Mouse (Mus musculus) heart, embryonic 15.5 days (tissue): ENCODE measurements around the gene Gm4177. TPM values are rescaled to one million over a fixed set of nuclear protein-coding genes. Genes with fewer than 3 reads are reported as not detected.
"Not testable (repeated sequence)": the region's sequence is repeated elsewhere in the genome, so short reads cannot be mapped to it uniquely, and the experiment has no call there.

ENCODE experiments used
- ATAC-seq: fragments of 200-750 bp; cut with Nextera tagmentation; replicated peaks from 2 replicates; pipeline ENCODE4 v1.8.0; 2017; ENCODE audit warnings: low read depth, moderate TSS enrichment; ENCODE audit not compliant: insufficient number of reproducible peaks, insufficient read depth, low FRiP score
- H3K27ac ChIP-seq: fragments of 300-500 bp; sonication (generic); 2 replicates; pipeline ENCODE4 v1.5.1; 2015; ENCODE audit warnings: mild to moderate bottlenecking, inconsistent platforms
- H3K27me3 ChIP-seq: fragments of 300-500 bp; sonication (generic); 2 replicates; pipeline ENCODE4 v1.6.1; 2015; ENCODE audit warnings: inconsistent platforms
- H3K36me3 ChIP-seq: fragments of 300-500 bp; sonication (generic); 2 replicates; pipeline ENCODE4 v1.6.1; 2015; ENCODE audit warnings: mild to moderate bottlenecking, inconsistent platforms
- H3K4me1 ChIP-seq: fragments of 300-500 bp; sonication (generic); replicated peaks from 2 replicates; pipeline ENCODE4 v1.6.1; 2015; ENCODE audit warnings: inconsistent platforms
- H3K4me2 ChIP-seq: fragments of 300-500 bp; sonication (generic); 2 replicates; pipeline ENCODE4 v1.6.1; 2015; ENCODE audit warnings: inconsistent platforms, mild to moderate bottlenecking, moderate library complexity
- H3K4me3 ChIP-seq: fragments of 300-500 bp; sonication (generic); 2 replicates; pipeline ENCODE4 v1.5.1; 2015; ENCODE audit warnings: mild to moderate bottlenecking, inconsistent platforms
- H3K9ac ChIP-seq: fragments of 300-500 bp; sonication (generic); 2 replicates; pipeline ENCODE4 v1.6.1; 2015; ENCODE audit warnings: mild to moderate bottlenecking, inconsistent platforms
- H3K9me3 ChIP-seq: fragments of 300-500 bp; sonication (generic); replicated peaks from 2 replicates; pipeline ENCODE4 v1.6.1; 2016; ENCODE audit warnings: inconsistent platforms
- WGBS: fragments of 180-500 bp; shearing (Covaris S2); methylation state at CpG from one replicate; pipeline ENCODE4 v1.1.7; 2015; ENCODE audit warnings: mixed read lengths; 5-methylcytosine and 5-hydroxymethylcytosine counted together
- polyA plus RNA-seq: library from polyadenylated mRNA; unstranded; fragments of >200 nt; fragmentation: Nextera tagmentation; extraction: Ambion mirVana; gene quantifications from 2 replicates; pipeline ENCODE4 v1.2.1, GENCODE M21; 2015

The Gm4177 gene
- polyA plus RNA-seq, result not detected in 2 replicates

- H3K4me1 ChIP-seq, H3K4me2 ChIP-seq, H3K27me3 ChIP-seq, H3K27ac ChIP-seq, ATAC-seq, H3K9ac ChIP-seq, H3K9me3 ChIP-seq, H3K4me3 ChIP-seq, H3K36me3 ChIP-seq: not testable (repeated sequence)
- no CpG with 5 or more reads among the region's 3 CpGs for WGBS
Observed at GRCm38 (mm10) chr7:21796628-21797027, at the start of gene Gm4177. Gm4177 (minus strand) TSS chr7:21796728.

GRCm38 (mm10) chr7:21844167-21844566 is 47.6 kb upstream of the Gm4177 start, which contains the start of gene Gm5725:
Gm5725 (minus strand) TSS chr7:21844267.
- not testable (repeated sequence) for H3K36me3 ChIP-seq, H3K27me3 ChIP-seq, H3K4me3 ChIP-seq, H3K4me2 ChIP-seq, H3K4me1 ChIP-seq, ATAC-seq, H3K9ac ChIP-seq, H3K27ac ChIP-seq, H3K9me3 ChIP-seq
- no CpG with 5 or more reads among the region's 1 CpGs for WGBS

GRCm38 (mm10) chr7:21832051-21832450 is 35.5 kb upstream of the Gm4177 start, which contains the start of gene Vmn1r135:
Vmn1r135 (plus strand) TSS chr7:21832351.
- not testable (repeated sequence) for H3K9me3 ChIP-seq, H3K4me2 ChIP-seq, H3K36me3 ChIP-seq, H3K27me3 ChIP-seq, H3K27ac ChIP-seq, H3K9ac ChIP-seq, H3K4me1 ChIP-seq, H3K4me3 ChIP-seq, ATAC-seq
- WGBS, result no CpG with 5 or more reads among the region's 1 CpGs

GRCm38 (mm10) chr7:21761375-21761774 is 35.2 kb downstream of the Gm4177 start, which contains the start of gene Gm4175:
Gm4175 (minus strand) TSS chr7:21761475.
- not testable (repeated sequence) for ATAC-seq, H3K9ac ChIP-seq, H3K27me3 ChIP-seq, H3K36me3 ChIP-seq, H3K4me1 ChIP-seq, H3K9me3 ChIP-seq, H3K4me2 ChIP-seq, H3K4me3 ChIP-seq, H3K27ac ChIP-seq
- WGBS, result no CpG with 5 or more reads among the region's 5 CpGs

Other genes with a start within 250 kb of the Gm4177 start
- gene Vmn1r132, start 182.6 kb downstream of the Gm4177 start, polyA plus RNA-seq, result not detected in 2 replicates
- gene Gm4175, start 35.3 kb downstream of the Gm4177 start, polyA plus RNA-seq, result not detected in 2 replicates
- not detected in 2 replicates for gene Vmn1r135, start 35.6 kb upstream of the Gm4177 start, polyA plus RNA-seq
- not detected in 2 replicates for gene Gm5725, start 47.5 kb upstream of the Gm4177 start, polyA plus RNA-seq
- not detected in 2 replicates for gene Gm5891, start 124.6 kb upstream of the Gm4177 start, polyA plus RNA-seq
- gene Vmn1r137, start 197.9 kb upstream of the Gm4177 start, polyA plus RNA-seq, result not detected in 2 replicates
- not detected in 2 replicates for gene Vmn1r138, start 232.2 kb upstream of the Gm4177 start, polyA plus RNA-seq